Mouse (Mus musculus) CH12.LX (cell line): Measurements from ENCODE around the gene Erbb3. TPM values are rescaled to one million over a fixed set of nuclear protein-coding genes. Genes with fewer than 3 reads are reported as not detected.

Experiments
- DNase-seq: peaks from one replicate; pipeline ENCODE4 v3.0.0-alpha.2; 2013; ENCODE audit errors: extremely low read depth
- H3K27ac ChIP-seq: 2 replicates; pipeline ENCODE4 v1.5.1; 2012; ENCODE audit warnings: low read depth, mild to moderate bottlenecking, control low read depth, moderate library complexity; ENCODE audit not compliant: insufficient read depth
- H3K27me3 ChIP-seq: replicated peaks from 2 replicates; pipeline ENCODE3; 2012; ENCODE audit warnings: inconsistent platforms
- H3K36me3 ChIP-seq, 2 experiments: replicated peaks in 1 of 2; 2 replicates each; pipeline versions ENCODE3 to v1.6.1; 2012; ENCODE audit warnings: inconsistent platforms in 1 of 2, low read length in 1 of 2, mild to moderate bottlenecking in 1 of 2, mixed read lengths in 1 of 2, moderate library complexity in 1 of 2; ENCODE audit not compliant: control insufficient read depth in 1 of 2, insufficient read depth in 1 of 2
- H3K4me1 ChIP-seq, 2 experiments: 2 replicates each; pipeline ENCODE4 v1.6.1; 2012; ENCODE audit warnings: inconsistent platforms in 1 of 2, moderate library complexity in 1 of 2; ENCODE audit not compliant: insufficient read depth in 2 of 2, control insufficient read depth in 1 of 2
- H3K4me2 ChIP-seq: 2 replicates; pipeline ENCODE4 v1.6.1; 2012; ENCODE audit warnings: low read depth, mild to moderate bottlenecking, control low read depth; ENCODE audit not compliant: poor library complexity, insufficient read depth, severe bottlenecking
- H3K4me3 ChIP-seq, 3 experiments: fragments of 150-350 bp in 1 of 3; sonication (generic) in 1 of 3; replicated peaks in 1 of 3; 2 replicates each; pipeline versions ENCODE3 to v1.5.1; 2011 to 2012; ENCODE audit warnings: low read depth in 2 of 3, low read length in 2 of 3, mild to moderate bottlenecking in 2 of 3, moderate library complexity in 2 of 3, control low read depth in 1 of 3, improper control_type of control experiment in 1 of 3, inconsistent platforms in 1 of 3, mixed read lengths in 1 of 3; ENCODE audit not compliant: poor library complexity in 1 of 3
- H3K79me2 ChIP-seq: replicated peaks from 2 replicates; pipeline ENCODE4 v1.6.1; 2012; ENCODE audit warnings: mild to moderate bottlenecking, moderate library complexity; ENCODE audit not compliant: control insufficient read depth, poor library complexity, insufficient read depth, severe bottlenecking; ENCODE audit errors: extremely low read depth
- H3K9ac ChIP-seq: 2 replicates; pipeline ENCODE4 v1.6.1; 2012; ENCODE audit warnings: low read depth, mild to moderate bottlenecking, control low read depth, moderate library complexity; ENCODE audit not compliant: insufficient read depth
- H3K9me3 ChIP-seq: replicated peaks from 2 replicates; pipeline ENCODE3; 2012; ENCODE audit warnings: low read length, inconsistent platforms, mixed read lengths
- EP300 ChIP-seq: IDR thresholded peaks from 2 replicates; pipeline ENCODE4 v1.6.1; 2011; ENCODE audit warnings: low read length, improper control_type of control experiment
- GABPA ChIP-seq: IDR thresholded peaks from 2 replicates; pipeline ENCODE4 v1.6.1; 2012; ENCODE audit warnings: low read depth, low read length, improper control_type of control experiment, inconsistent platforms; ENCODE audit not compliant: insufficient replicate concordance
- IRF4 ChIP-seq: IDR thresholded peaks from 2 replicates; pipeline ENCODE4 v1.6.1; 2014; ENCODE audit warnings: low read depth, mild to moderate bottlenecking, inconsistent platforms, low read length, improper control_type of control experiment
- JUND ChIP-seq: conservative IDR thresholded peaks from 2 replicates; pipeline ENCODE4 v1.6.1; 2011; ENCODE audit warnings: low read depth, low read length, improper control_type of control experiment
- KAT2A ChIP-seq: IDR thresholded peaks from 2 replicates; pipeline ENCODE4 v1.6.1; 2012; ENCODE audit warnings: low read length, improper control_type of control experiment, inconsistent platforms; ENCODE audit not compliant: insufficient replicate concordance
- MAX ChIP-seq: IDR thresholded peaks from 2 replicates; pipeline ENCODE4 v1.6.1; 2011; ENCODE audit warnings: low read length, improper control_type of control experiment
- MAZ ChIP-seq: IDR thresholded peaks from 2 replicates; pipeline ENCODE4 v1.6.1; 2012; ENCODE audit warnings: low read depth, mild to moderate bottlenecking, inconsistent platforms, low read length, improper control_type of control experiment, moderate library complexity
- POLR2A ChIP-seq: IDR thresholded peaks from 2 replicates; pipeline ENCODE4 v1.6.1; 2011; ENCODE audit warnings: low read depth, mild to moderate bottlenecking, improper control_type of control experiment, low read length
- POLR2AphosphoS2 ChIP-seq: IDR thresholded peaks from 2 replicates; pipeline ENCODE4 v1.6.1; 2011; ENCODE audit warnings: low read depth, low read length, improper control_type of control experiment
- RAD21 ChIP-seq: IDR thresholded peaks from 2 replicates; pipeline ENCODE4 v1.6.1; 2011; ENCODE audit warnings: low read depth, mild to moderate bottlenecking, low read length, improper control_type of control experiment, moderate library complexity
- USF1 ChIP-seq: IDR thresholded peaks from 2 replicates; pipeline ENCODE4 v1.6.1; 2014; ENCODE audit warnings: low read depth, mild to moderate bottlenecking, inconsistent platforms, low read length, improper control_type of control experiment
- USF2 ChIP-seq: conservative IDR thresholded peaks from 2 replicates; pipeline ENCODE4 v1.6.1; 2011; ENCODE audit warnings: low read depth, low read length, improper control_type of control experiment
- ZMIZ1 ChIP-seq: IDR thresholded peaks from 2 replicates; pipeline ENCODE4 v1.6.1; 2012; ENCODE audit warnings: low read depth, mild to moderate bottlenecking, inconsistent platforms, low read length, improper control_type of control experiment
- ZNF384 ChIP-seq: IDR thresholded peaks from 2 replicates; pipeline ENCODE4 v1.6.1; 2012; ENCODE audit warnings: low read depth, low read length, improper control_type of control experiment, inconsistent platforms
- dilution Hi-C: fragments of 300-500 bp; cut with MboI; formaldehyde crosslinking; loops from 2 replicates; pipeline ENCODE4 v1.14.3; 2020; ENCODE audit warnings: low sequenced_read_pairs; ENCODE audit not compliant: extremely low pct_unique_long_range_greater_than_20kb, extremely low pct_ligation_motif_present
- in situ Hi-C: fragments of 300-500 bp; cut with MboI; formaldehyde crosslinking; loops from 3 replicates; pipeline ENCODE4 v1.14.3; 2019; ENCODE audit warnings: low sequenced_read_pairs, low pct_ligation_motif_present, low pct_unique_long_range_greater_than_20kb, mixed read lengths
- polyA plus RNA-seq: library from polyadenylated mRNA; unstranded; fragments of >175 nt; gene quantifications from 2 replicates; pipeline ENCODE4 v1.2.1, GENCODE M21; 2012; ENCODE audit warnings: low read depth; ENCODE audit not compliant: insufficient read length
- total RNA-seq, 2 experiments: library from RNA; depleted of rRNA; stranded (reverse); fragments of 300-350 nt in 1 of 2; fragments of >200 nt in 1 of 2; gene quantifications; 2 replicates each; pipeline ENCODE4 v1.2.3; 2012 to 2014

Gene Erbb3
- total and polyA plus RNA-seq, 3 experiments = 7.7 to 12.6 (median 11.3) TPM

DNA sequence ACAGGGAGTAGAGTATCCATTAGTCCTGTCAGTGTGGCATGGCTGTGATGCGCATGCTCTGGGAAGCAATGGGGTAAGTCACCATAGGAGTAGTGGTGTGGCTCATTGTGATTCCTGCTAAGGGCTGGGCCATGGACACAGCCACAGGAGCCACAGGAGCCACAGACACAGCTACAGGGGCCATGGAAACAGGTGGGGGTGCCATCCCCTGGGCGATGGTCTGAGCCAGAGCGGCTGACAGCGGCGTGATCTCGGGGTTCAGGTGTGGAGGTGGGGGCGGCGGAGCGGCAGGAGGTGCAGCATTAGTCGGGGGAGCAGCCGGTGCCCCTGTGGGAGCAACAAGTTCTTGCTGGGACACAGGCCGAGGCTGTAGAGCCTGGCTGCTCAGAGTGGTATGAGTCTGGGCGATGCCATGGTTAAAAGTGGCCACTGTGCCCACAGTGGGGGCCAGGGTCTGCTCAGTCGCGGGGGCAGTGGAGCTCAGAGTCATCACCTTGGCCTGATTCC is 45.2 kb downstream of the Erbb3 start:
- H3K36me3 ChIP-seq = peaks cover 38 to 53% of the 10 kb centered on the region in 2 experiments
- no peaks in the 10 kb centered on the region for H3K9me3 ChIP-seq
- H3K4me1 ChIP-seq = peaks cover 10 to 33% of the 10 kb centered on the region in 2 experiments; a peak in 3 of 4 replicates
- peaks cover 18% of the 10 kb centered on the region for H3K79me2 ChIP-seq
- in situ Hi-C loops = no loop called here
- H3K27me3 ChIP-seq = no peaks in the 10 kb centered on the region
- no peak overlapping the region for H3K4me2 ChIP-seq
- H3K4me3 ChIP-seq = no peak overlapping the region
- dilution Hi-C loops = no loop called here
- H3K9ac ChIP-seq = no peak overlapping the region
- DNase-seq = no peak
- no peak for TF ChIP-seq MAX
- no peak for TF ChIP-seq POLR2A
- TF ChIP-seq POLR2AphosphoS2 = no peak
- no peak for TF ChIP-seq GABPA
- TF ChIP-seq, all 38 proteins: peak for 0
- no peak overlapping the region for H3K27ac ChIP-seq

- Histone ChIP-seq H3K36me3 (peaks cover 38 to 51% of the 10 kb centered on the region in 2 experiments), H3K9ac (no peak overlapping the region)
- in situ Hi-C loops = no loop called here
These were observed 46.4 kb downstream of the Erbb3 start for GRCm38 (mm10) chr10:128543100-128543499.

GRCm38 (mm10) chr10:128538340-128538870 is 51.0 kb downstream of the Erbb3 start:
- in situ Hi-C loops = no loop called here
- dilution Hi-C loops = no loop called here
- Histone ChIP-seq H3K4me1 (peaks cover 3 to 22% of the 10 kb centered on the region in 2 experiments; a peak in 2 of 4 replicates), H3K9ac (no peak overlapping the region), H3K27ac (no peak overlapping the region), H3K79me2 (no peaks in the 10 kb centered on the region), H3K9me3 (no peaks in the 10 kb centered on the region), H3K27me3 (no peaks in the 10 kb centered on the region), H3K36me3 (peaks cover 13 to 24% of the 10 kb centered on the region in 2 experiments), H3K4me3 (no peak overlapping the region), H3K4me2 (no peak overlapping the region)
- no peak for DNase-seq
- TF ChIP-seq IRF4 (no peak), JUND (no peak), USF2 (no peak), GABPA (no peak), ZMIZ1 (no peak), RAD21 (no peak), POLR2AphosphoS2 (no peak), POLR2A (no peak), EP300 (no peak), USF1 (no peak)

More at GRCm38 (mm10) chr10:128543100-128543499, 46.4 kb downstream of the Erbb3 start:
- dilution Hi-C loops = no loop called here
- H3K4me2 ChIP-seq = no peak overlapping the region
- no peak overlapping the region for H3K27ac ChIP-seq
- H3K79me2 ChIP-seq = peaks cover 11% of the 10 kb centered on the region
- no peaks in the 10 kb centered on the region for H3K27me3 ChIP-seq
- no peaks in the 10 kb centered on the region for H3K9me3 ChIP-seq
- DNase-seq = no peak
- no peak overlapping the region for H3K4me3 ChIP-seq
- TF ChIP-seq ZNF384 (no peak), MAZ (no peak), POLR2A (no peak), KAT2A (no peak), USF2 (no peak)
- TF ChIP-seq, all 38 proteins: peak for 0
- peaks cover 10 to 37% of the 10 kb centered on the region in 2 experiments; a peak in 3 of 4 replicates for H3K4me1 ChIP-seq
